Mouse (Mus musculus): ENCODE measurements around the gene Pfkp.
A peak's percentile ranks its signal among the peaks of the same experiment; 100 is the strongest.

Pfkp gene

GRCm38 (mm10) chr13:6648669-6649233, at the start of gene Pfkp:
TSS of gene Pfkp (minus strand) at chr13:6648777.
- peak; percentile 90 to 93 for DNase-seq

GRCm38 (mm10) chr13:6690607-6691006, 42.0 kb upstream of the Pfkp start:
- no peak for DNase-seq

DNA sequence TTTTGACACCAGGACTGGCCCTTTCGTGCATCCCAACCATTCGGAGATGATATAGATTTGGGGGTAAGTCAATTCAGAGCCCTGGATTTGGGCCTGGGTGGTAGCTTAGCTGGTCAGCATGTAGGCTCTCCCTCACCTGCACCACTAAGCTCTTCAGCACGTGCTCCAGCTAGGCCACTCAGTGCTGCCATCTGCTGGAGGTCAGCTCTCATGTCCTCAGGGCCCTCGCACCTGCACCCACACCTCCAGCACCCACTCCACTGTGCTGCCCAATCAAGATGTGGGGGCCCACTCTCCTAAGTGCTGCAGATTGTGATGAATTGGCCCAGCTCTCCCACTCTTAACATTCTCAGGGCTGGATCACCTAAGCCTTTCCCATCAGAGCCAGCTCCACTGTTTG, 41.4 kb upstream of the Pfkp start:
- peak; percentile 68 to 74 for DNase-seq

- peak; percentile 67 to 71 for DNase-seq
These were observed 40.3 kb upstream of the Pfkp start for GRCm38 (mm10) chr13:6688790-6689433.

DNA sequence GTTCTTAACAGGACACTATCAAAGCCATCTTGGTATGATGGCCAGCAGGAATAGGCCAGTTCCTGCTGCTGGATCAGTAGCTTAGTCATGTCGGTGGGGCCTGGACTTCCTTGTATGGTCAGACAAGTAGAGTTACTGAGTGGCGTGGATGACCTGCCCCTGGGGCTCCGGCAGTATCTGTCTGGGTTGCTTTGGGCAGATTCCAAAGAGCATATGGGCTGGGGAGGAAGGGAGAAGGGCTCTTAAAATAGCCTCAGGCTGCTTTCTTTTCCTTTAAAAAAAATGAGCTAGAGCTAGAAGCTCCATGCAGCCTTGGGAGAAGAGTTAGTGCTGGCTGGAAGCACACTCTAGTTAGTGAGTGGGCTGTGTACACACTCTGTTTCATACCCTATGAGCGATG, 18.3 kb upstream of the Pfkp start:
- DNase-seq: no peak

DNA sequence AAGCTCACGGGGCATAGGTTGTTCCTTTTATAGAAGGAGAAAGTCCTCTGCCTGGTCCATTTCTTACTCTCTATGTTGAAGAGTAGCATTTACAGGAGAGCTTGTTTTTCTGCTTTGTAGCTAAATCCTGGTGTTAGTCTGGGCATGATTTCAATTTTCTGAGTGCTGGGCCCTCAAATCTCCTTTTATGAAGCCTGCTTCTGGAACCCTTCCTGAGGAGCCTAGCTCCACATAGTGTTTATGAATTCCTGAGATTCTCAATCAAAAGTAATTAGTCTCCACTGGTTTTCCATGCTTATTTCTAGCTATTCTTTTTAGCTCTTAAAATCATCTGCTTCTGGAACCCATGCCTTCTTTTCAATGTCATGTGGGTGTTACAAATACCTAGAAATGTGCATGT, 16.9 kb upstream of the Pfkp start:
- no peak for DNase-seq

DNA sequence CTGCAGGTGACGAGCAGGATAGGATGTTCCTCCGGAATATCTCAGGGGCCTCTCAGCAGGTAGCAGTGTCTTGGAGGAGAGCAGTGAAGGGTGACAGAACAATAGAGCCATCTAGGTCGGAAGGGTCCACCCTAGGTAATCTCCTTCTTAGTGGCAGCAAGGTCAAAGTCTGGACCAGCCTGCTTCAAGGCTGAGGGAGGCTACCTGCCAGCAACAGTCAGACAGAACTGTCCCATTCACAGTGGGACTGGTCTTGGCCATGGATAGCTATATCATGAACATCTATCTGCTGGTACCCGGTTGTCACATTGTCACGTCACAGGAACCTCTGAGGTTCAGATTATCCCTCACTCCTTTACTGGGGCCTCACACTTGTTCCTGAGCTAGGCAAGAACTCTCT, 15.6 kb upstream of the Pfkp start:
- no peak for DNase-seq

GRCm38 (mm10) chr13:6659314-6659713, 10.7 kb upstream of the Pfkp start:
- DNase-seq: no peak

GRCm38 (mm10) chr13:6657300-6657699, 8.7 kb upstream of the Pfkp start:
- DNase-seq: no peak

GRCm38 (mm10) chr13:6649542-6649941, 965 bp upstream of the Pfkp start:
- DNase-seq: no peak

- no peak for DNase-seq
These were observed 447 bp downstream of the Pfkp start for GRCm38 (mm10) chr13:6647992-6648668.

GRCm38 (mm10) chr13:6647067-6647991, 1.2 kb downstream of the Pfkp start:
- DNase-seq: peak; percentile 54 to 66

- no peak for DNase-seq
These were observed 1.9 kb downstream of the Pfkp start for GRCm38 (mm10) chr13:6646674-6647066.

DNA sequence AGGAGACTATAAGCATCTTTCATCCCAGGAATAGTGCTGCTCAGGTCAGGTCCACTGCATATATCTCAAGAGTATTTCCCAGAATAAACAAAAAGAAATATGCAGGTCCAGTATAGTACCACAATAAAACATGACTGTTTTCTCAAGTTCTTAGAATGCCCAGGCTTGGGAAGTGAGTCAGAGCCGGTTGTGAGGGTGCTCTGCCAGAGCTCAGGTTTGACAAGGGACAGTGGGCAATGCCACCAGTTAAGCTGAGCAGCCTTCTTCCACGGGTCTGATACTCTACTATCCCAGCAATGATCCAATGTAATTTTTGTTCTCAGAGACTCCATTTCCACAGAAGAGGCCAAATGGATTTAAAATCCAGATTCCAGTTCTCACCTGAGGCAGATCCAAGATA, 2.3 kb downstream of the Pfkp start:
- no peak for DNase-seq

DNA sequence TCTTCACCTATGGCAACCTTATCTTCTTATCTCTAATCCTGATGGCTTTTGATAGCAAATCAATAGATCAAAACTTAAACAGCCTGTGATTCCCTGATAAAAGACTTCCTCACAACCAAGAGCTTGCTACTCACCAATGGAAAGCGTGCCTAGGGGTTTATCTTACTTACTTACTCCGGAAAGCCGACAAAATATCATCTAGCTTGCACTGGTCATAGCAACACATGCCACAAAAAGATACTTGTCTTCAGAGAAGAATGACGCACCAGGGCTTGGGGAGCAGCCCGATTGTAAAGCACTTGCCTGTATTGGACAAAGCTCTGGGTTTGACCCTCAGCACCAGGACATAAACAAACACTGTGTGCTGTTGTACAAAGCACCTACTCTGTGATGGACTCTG, 4.6 kb downstream of the Pfkp start:
- DNase-seq: no peak

- no peak for DNase-seq
These were observed 5.6 kb downstream of the Pfkp start for GRCm38 (mm10) chr13:6643026-6643425.

DNA sequence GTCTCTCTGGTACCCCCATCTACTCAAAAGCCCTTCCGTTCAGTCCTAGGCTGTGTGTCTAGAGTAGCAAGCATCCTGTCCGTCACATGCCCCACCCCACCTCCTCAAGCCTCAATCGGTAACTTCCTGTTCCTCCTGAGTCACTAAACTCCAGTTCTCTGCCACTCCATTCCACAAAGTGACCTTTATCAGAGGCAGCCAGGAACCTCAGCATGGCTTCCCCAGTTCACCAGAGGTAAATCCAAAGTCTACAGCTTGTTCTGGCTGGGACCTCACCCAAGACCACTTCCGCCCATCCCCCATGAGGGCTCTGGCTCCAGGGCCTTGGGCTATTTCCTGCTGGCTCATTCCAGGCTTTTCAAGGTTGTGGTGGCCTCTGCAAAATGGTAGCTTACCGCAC, 6.1 kb downstream of the Pfkp start:
- DNase-seq: peak in 1 of 2 experiments; percentile 33

DNA sequence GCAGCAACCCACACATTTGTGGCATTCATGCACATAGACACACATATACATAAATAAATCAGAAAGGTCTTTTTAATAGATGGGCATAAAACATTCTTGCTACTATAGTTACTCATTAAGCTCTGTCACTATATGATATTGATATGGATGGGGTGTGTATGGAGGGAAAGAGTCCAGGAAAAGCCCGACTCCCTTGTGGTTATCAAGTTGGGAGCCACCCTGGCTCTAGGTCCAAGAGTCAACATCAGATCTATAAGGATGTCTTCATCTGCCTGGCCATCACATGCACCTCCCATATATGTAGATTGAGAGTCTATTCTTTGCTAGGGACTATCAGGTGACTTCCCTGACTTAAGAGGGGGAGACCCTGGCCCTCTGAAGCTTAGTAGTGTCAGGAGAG, 7.1 kb downstream of the Pfkp start:
- DNase-seq: no peak

DNA sequence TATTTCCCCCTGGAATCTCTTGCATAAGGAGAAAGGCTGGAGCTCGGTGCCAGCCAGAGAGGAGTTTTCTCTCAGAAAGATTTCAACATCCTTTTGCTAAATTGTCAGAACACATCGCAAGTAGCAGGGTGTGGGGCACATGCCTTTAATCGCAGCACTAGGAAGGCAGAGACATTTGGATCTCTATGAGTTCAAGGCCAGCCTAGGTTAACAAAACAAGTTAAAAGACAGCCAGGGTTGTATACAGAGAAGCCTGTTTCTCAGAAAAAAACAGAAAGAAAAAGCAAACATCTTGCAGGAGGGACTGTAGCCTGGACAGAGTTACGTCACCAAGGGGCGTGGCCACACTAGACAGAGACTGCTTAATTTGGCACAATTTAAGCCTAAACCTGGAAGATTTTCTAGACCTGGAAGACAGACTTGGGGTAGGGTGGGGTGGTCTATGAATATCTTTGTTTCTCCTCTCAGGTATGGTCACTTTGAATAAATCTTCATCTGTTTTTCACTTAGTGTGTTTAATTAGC, 9.0 kb downstream of the Pfkp start:
- DNase-seq: no peak

DNA sequence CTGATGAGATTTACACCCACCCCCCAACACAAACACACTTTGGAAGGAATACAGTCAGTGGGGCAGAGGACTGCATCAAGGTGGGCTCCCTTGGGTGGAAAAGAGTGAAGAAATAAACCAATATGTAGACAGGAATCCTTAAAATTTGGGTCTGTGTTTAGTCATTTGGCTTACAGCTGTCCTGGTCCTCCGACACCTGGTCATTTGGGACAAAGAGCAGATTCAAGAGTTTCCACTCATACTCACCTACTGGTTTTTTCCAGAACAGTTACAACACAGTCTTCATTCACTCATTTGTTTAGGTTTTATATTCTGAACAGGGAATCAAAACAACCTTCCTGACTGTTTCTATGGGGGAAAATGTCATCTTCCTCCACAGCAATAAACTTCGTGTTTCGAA, 9.6 kb downstream of the Pfkp start:
- no peak for DNase-seq

- no peak for DNase-seq
These were observed 10.2 kb downstream of the Pfkp start for GRCm38 (mm10) chr13:6638425-6638824.

- DNase-seq: peak in 1 of 2 experiments; percentile 27
These were observed 10.9 kb downstream of the Pfkp start for GRCm38 (mm10) chr13:6637534-6638124.

DNA sequence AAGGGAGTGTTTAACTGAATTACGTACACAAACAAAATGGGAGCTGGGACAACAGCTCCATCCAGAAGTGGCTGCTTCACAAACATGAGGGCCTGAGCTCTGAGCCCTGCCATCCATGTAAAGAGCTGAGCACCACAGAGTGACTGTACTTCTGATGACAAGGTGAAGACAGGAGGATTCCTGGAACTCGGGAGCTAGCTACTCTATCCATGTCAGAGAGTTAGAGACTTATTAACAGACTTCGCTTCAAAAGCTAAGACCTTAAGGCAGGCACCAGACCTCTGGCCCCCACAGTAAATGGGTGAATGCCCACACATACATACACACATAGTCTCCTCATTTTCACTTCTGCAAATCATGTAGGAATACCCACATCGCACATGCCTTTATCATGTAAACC, 11.6 kb downstream of the Pfkp start:
- no peak for DNase-seq

Data from kidney, postnatal 4 days (tissue).